Mouse (Mus musculus) erythroblast, embryonic 14.5 days (primary cell): ENCODE results near the gene Ptcd2.

Experiments used
- GATA1 ChIP-seq: IDR thresholded peaks from 2 replicates; pipeline ENCODE4 v1.6.1; 2012; ENCODE audit warnings: low read length, inconsistent platforms, mixed read lengths
- TAL1 ChIP-seq: IDR thresholded peaks from 3 replicates; pipeline ENCODE4 v1.6.1; 2012; ENCODE audit warnings: low read length, inconsistent platforms, mixed read lengths

GRCm38 (mm10) chr13:99350009-99350408 lies 5.5 kb upstream of the Ptcd2 start:
- TF ChIP-seq GATA1 = no peak
- TF ChIP-seq TAL1 = no peak
